Mouse (Mus musculus) hindbrain, postnatal 0 days (tissue): ENCODE measurements at regions not wholly inside any gene's neighbourhood (a gene's known extent, or its start where the extent isn't known, plus 50 kb on each side); places are given as distances from the start of the nearest gene placed in this dataset.

Experiments
- ATAC-seq: fragments of 200-750 bp; cut with Nextera tagmentation; 2 replicates; pipeline ENCODE4 v1.8.0; 2017; ENCODE audit warnings: mild to moderate bottlenecking, moderate TSS enrichment, moderate library complexity
- DNase-seq: peaks from one replicate; pipeline ENCODE4 v3.0.0-alpha.2; 2015; ENCODE audit warnings: low spot score
- H3K27ac ChIP-seq: fragments of 300-500 bp; sonication (generic); 2 replicates; pipeline ENCODE4 v1.5.1; 2014; ENCODE audit warnings: mild to moderate bottlenecking
- H3K27me3 ChIP-seq: fragments of 300-500 bp; sonication (generic); 2 replicates; pipeline ENCODE4 v1.6.1; 2014; ENCODE audit warnings: low read length, mixed read lengths; ENCODE audit not compliant: insufficient read depth
- H3K36me3 ChIP-seq: fragments of 300-500 bp; sonication (generic); 2 replicates; pipeline ENCODE4 v1.6.1; 2014; ENCODE audit warnings: low read length, mixed read lengths; ENCODE audit not compliant: insufficient read depth
- H3K4me1 ChIP-seq: fragments of 300-500 bp; sonication (generic); 2 replicates; pipeline ENCODE4 v1.6.1; 2014; ENCODE audit warnings: antibody characterized with exemption, low read length, mixed read lengths; ENCODE audit not compliant: insufficient read depth
- H3K4me2 ChIP-seq: fragments of 300-500 bp; sonication (generic); 2 replicates; pipeline ENCODE4 v1.6.1; 2014; ENCODE audit warnings: low read depth, mild to moderate bottlenecking, low read length, moderate library complexity, mixed read lengths
- H3K4me3 ChIP-seq: fragments of 300-500 bp; sonication (generic); 2 replicates; pipeline ENCODE4 v1.5.1; 2014; ENCODE audit warnings: low read length
- H3K9ac ChIP-seq: fragments of 300-500 bp; sonication (generic); replicated peaks from 2 replicates; pipeline ENCODE4 v1.6.1; 2014; ENCODE audit warnings: mild to moderate bottlenecking, low read length, moderate library complexity, mixed read lengths
- H3K9me3 ChIP-seq: fragments of 300-500 bp; sonication (generic); 2 replicates; pipeline ENCODE4 v1.6.1; 2016; ENCODE audit warnings: low read length, mixed read lengths
- CTCF ChIP-seq: IDR thresholded peaks from 2 replicates; pipeline ENCODE4 v1.5.1; 2016; ENCODE audit warnings: antibody characterized with exemption, control low read depth, low read depth
- WGBS: fragments of 180-500 bp; shearing (Covaris S2); extraction: QIAGEN DNeasy Blood & Tissue Kit; methylation state at CpG from one replicate; pipeline ENCODE4 v1.1.7; 2014; 5-methylcytosine and 5-hydroxymethylcytosine counted together

DNA sequence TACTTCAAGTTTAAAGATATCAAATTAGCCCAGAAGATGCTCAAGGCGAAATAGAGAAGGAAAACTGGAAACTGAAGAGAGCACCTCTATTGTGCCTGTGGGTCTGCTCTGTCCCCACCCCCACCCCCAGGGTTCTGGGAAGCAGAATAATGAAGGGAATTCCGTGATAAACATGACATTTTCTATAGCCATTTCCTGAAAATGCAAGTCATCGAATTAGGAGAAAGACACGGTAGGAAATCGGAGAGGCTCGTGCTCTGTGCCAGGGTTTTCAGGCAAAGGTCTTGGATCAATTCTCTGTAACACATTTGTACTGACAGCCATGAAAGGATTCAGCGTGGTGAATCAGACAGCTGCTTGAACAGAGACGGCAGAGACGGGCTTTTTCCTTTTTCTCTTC is 152.7 kb downstream of the Phlda1 start:
- Histone ChIP-seq H3K4me1 (0 out of 2 replicates have a peak, but pooled peaks cover 3% of the 10 kb centered on the region), H3K4me2 (peak overlapping the region; percentile 42), H3K36me3 (no peaks in the 10 kb centered on the region), H3K27ac (no peak overlapping the region), H3K9me3 (no peaks in the 10 kb centered on the region), H3K27me3 (no peaks in the 10 kb centered on the region), H3K9ac (0 out of 2 replicates have a peak overlapping the region, but pooled peaks have one; percentile 9), H3K4me3 (no peak overlapping the region)
- DNase-seq (peak; percentile 39), ATAC-seq (0 out of 2 replicates have a peak, but pooled peaks have one; percentile 29)
- 9% methylated on average over 9 of the region's 9 CpGs for WGBS
- no peak for TF ChIP-seq CTCF

DNA sequence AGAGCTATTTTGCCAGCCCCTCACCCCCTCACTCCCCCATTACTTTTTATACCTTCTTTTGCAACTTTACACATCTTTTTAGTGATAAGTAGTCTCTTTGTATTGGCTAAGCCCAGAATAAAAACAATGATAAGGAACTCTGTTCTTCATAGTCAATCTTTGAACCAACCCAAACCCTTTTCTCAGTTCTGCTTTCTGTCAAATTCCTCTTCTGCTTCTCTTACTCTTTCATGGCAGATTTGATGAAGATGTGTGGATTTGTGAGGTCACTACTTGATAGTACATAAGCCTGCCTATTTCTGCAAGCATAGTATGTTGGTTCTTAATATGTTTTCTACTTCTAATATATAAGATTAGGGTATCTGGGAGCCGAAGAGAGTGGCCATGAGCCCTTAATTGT is 156.6 kb downstream of the Phlda1 start:
- 91% methylated on average over 1 of the region's 1 CpGs for WGBS
- Histone ChIP-seq H3K4me1 (peaks cover 3% of the 10 kb centered on the region; the same call in 1 of the 2 replicates), H3K27ac (no peak overlapping the region), H3K36me3 (no peaks in the 10 kb centered on the region), H3K9me3 (no peaks in the 10 kb centered on the region), H3K4me3 (no peak overlapping the region), H3K27me3 (no peaks in the 10 kb centered on the region), H3K9ac (no peak overlapping the region), H3K4me2 (no peak overlapping the region)
- ATAC-seq (no peak), DNase-seq (no peak)
- TF ChIP-seq CTCF: no peak

DNA sequence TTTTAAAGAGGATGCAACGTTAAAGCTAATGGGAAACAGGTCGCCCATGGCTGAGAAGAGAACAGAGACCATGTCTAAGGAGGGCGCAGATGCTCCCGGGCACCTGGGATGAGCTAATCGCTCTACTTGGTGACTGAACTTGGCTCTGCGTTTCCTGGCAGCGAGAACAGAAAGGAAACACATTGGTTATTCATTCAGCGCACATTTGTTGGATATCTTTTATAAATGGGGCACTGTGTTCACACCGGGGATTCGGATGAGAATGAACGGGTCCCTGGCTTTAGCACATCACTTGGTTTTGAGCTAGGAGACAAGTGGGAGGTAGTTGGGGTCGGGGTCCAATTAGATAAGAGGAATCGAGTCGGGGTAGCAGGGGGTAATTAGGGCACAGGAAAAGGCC is 159.7 kb downstream of the Phlda1 start:
- ATAC-seq (peak; percentile 71), DNase-seq (peak; percentile 59)

DNA sequence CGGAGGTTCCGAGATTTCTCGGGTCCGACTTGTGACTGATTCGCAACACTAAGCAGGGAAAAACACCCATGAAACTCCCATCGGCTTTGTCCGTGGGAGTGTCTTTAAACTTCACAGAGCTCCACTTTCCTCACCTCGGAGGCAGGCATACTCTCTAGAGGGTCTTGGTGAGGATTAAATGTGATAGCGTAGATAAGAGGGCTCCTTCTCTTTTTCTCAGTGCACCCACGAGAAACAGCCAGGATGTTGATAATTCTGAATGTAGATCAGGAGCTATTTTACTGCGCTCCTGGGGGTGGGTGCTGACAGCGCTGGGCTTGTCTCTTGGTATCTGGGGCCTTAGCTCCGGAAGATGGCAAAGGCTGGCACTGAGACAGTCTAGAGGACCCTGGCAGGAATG is 160.9 kb downstream of the Phlda1 start:
- 92% methylated on average over 13 of the region's 13 CpGs for WGBS
- ATAC-seq (no peak), DNase-seq (no peak)
- Histone ChIP-seq H3K9me3 (no peaks in the 10 kb centered on the region), H3K9ac (no peak overlapping the region), H3K36me3 (no peaks in the 10 kb centered on the region), H3K4me1 (no peaks in the 10 kb centered on the region; the same call in 1 of the 2 replicates), H3K27me3 (no peaks in the 10 kb centered on the region), H3K4me3 (no peak overlapping the region), H3K4me2 (no peak overlapping the region), H3K27ac (no peak overlapping the region)
- no peak for TF ChIP-seq CTCF

More for the DNA sequence above, 159.7 kb downstream of the Phlda1 start:
- 58% methylated on average over 14 of the region's 14 CpGs for WGBS
- Histone ChIP-seq H3K4me2 (no peak overlapping the region), H3K4me3 (no peak overlapping the region), H3K9ac (no peak overlapping the region), H3K27ac (no peak overlapping the region), H3K4me1 (no peaks in the 10 kb centered on the region; the same call in 1 of the 2 replicates), H3K27me3 (no peaks in the 10 kb centered on the region), H3K9me3 (no peaks in the 10 kb centered on the region), H3K36me3 (no peaks in the 10 kb centered on the region)
- TF ChIP-seq CTCF: no peak

DNA sequence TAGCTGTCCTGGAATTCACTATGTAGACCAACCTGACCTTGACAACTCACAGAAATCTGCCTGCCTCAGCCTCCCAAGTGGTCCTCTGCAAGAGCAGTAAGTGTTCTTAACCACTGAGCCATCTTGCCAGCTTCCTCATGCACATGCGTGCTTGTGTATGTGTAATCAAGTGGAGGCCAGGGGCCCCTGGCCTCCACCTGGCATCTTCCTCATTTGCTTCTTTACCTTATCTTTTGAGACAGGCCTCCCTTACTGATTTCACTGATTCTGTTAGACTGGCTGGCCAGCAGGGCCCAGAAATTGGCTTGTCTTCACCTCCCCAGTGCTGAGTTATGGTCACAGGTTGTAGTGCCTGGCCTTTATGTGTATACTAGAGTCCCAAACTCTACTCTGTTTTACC is 162.6 kb downstream of the Phlda1 start:
- Histone ChIP-seq H3K4me2 (no peak overlapping the region), H3K9me3 (no peaks in the 10 kb centered on the region), H3K36me3 (no peaks in the 10 kb centered on the region), H3K4me1 (no peaks in the 10 kb centered on the region; the same call in 1 of the 2 replicates), H3K9ac (no peak overlapping the region), H3K27ac (no peak overlapping the region), H3K27me3 (no peaks in the 10 kb centered on the region), H3K4me3 (no peak overlapping the region)
- ATAC-seq (no peak), DNase-seq (no peak)
- no peak for TF ChIP-seq CTCF
- 94% methylated on average over 1 of the region's 1 CpGs for WGBS

DNA sequence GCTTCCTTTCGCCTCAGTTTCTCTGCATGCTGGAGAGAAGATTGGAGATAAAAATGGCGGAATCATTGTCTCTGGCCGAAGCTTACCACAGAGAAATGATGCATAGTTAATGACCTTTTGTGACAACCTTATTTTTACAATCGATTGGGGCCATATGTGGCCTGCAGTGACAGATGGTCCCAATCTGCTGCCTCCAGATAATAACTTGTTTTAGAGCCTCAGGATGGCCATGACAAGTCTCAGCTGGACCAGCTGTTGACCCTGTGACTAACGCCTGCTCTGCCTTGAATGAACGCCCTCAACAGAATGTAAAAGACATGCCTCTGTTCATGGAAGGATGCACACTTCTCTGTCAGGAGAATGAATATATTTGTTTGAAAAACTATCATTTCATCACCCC is 163.6 kb downstream of the Phlda1 start:
- H3K4me1 ChIP-seq: no peaks in the 10 kb centered on the region; the same call in 1 of the 2 replicates
- no peak for TF ChIP-seq CTCF
- no peak overlapping the region for H3K9ac ChIP-seq
- no peak overlapping the region for H3K4me2 ChIP-seq
- H3K9me3 ChIP-seq: no peaks in the 10 kb centered on the region
- WGBS: 51% methylated on average over 6 of the region's 6 CpGs
- H3K36me3 ChIP-seq: no peaks in the 10 kb centered on the region
- H3K27me3 ChIP-seq: no peaks in the 10 kb centered on the region
- H3K4me3 ChIP-seq: no peak overlapping the region
- ATAC-seq (0 out of 2 replicates have a peak, but pooled peaks have one; percentile 31), DNase-seq (peak; percentile 33)
- no peak overlapping the region for H3K27ac ChIP-seq

DNA sequence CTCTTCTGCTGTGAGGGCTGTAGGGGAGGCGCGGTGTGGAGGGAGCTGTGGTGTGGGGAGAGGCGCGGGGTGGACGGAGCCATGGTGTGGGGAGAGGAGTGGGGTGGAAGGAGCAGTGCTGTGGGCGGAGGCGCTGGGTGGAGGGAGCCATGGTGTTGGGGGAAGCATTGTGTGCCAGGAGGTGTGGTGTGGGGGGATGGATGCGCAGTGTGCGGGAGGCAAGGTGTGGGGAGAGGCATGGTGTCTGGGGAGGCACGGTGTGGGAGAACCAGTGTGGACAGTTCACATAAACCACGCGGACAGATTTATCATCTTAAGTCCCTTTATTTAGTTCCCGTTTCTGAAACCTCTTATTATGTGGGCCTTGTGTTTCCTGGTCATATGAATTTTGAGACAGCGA is 164.6 kb downstream of the Phlda1 start:
- Histone ChIP-seq H3K27ac (no peak overlapping the region), H3K4me2 (no peak overlapping the region), H3K9me3 (no peaks in the 10 kb centered on the region), H3K4me3 (no peak overlapping the region), H3K9ac (no peak overlapping the region), H3K36me3 (no peaks in the 10 kb centered on the region), H3K4me1 (no peaks in the 10 kb centered on the region; the same call in 1 of the 2 replicates), H3K27me3 (no peaks in the 10 kb centered on the region)
- no peak for DNase-seq
- no peak for ATAC-seq
- TF ChIP-seq CTCF: no peak
- 96% methylated on average over 14 of the region's 14 CpGs for WGBS
